Mouse (Mus musculus) forebrain, postnatal 0 days (tissue): ENCODE measurements around the gene Ptpn20. TPM values are rescaled to one million over a fixed set of nuclear protein-coding genes. Genes with fewer than 3 reads are reported as not detected.

Experiments
- ATAC-seq: fragments of 200-750 bp; cut with Nextera tagmentation; 2 replicates; pipeline ENCODE4 v1.8.0; 2017; ENCODE audit warnings: mild to moderate bottlenecking, moderate library complexity
- DNase-seq: peaks from one replicate; pipeline ENCODE4 v3.0.0-alpha.2; 2015
- H3K27ac ChIP-seq: fragments of 300-500 bp; sonication (generic); 2 replicates; pipeline ENCODE4 v1.5.1; 2014; ENCODE audit warnings: low read depth, mild to moderate bottlenecking, antibody characterized with exemption, low read length, moderate library complexity, mixed read lengths
- H3K27me3 ChIP-seq: fragments of 300-500 bp; sonication (generic); 2 replicates; pipeline ENCODE4 v1.6.1; 2014; ENCODE audit warnings: mild to moderate bottlenecking, low read length, mixed read lengths; ENCODE audit not compliant: insufficient read depth
- H3K36me3 ChIP-seq: fragments of 300-500 bp; sonication (generic); 2 replicates; pipeline ENCODE4 v1.6.1; 2014; ENCODE audit warnings: mild to moderate bottlenecking, moderate library complexity; ENCODE audit not compliant: insufficient read depth
- H3K4me1 ChIP-seq: fragments of 300-500 bp; sonication (generic); 2 replicates; pipeline ENCODE4 v1.6.1; 2014; ENCODE audit warnings: antibody characterized with exemption; ENCODE audit not compliant: insufficient read depth
- H3K4me2 ChIP-seq: fragments of 300-500 bp; sonication (generic); 2 replicates; pipeline ENCODE4 v1.6.1; 2014; ENCODE audit warnings: low read depth, mild to moderate bottlenecking, moderate library complexity
- H3K4me3 ChIP-seq: fragments of 300-500 bp; sonication (generic); 2 replicates; pipeline ENCODE4 v1.5.1; 2014; ENCODE audit warnings: low read depth, low read length, mixed read lengths
- H3K9ac ChIP-seq: fragments of 300-500 bp; sonication (generic); 2 replicates; pipeline ENCODE4 v1.6.1; 2014; ENCODE audit warnings: mild to moderate bottlenecking
- H3K9me3 ChIP-seq: fragments of 300-500 bp; sonication (generic); 2 replicates; pipeline ENCODE4 v1.6.1; 2016; ENCODE audit warnings: low read length
- CTCF ChIP-seq: sonication (generic); IDR thresholded peaks from 2 replicates; pipeline ENCODE4 v1.5.1; 2016; ENCODE audit warnings: antibody characterized with exemption, control low read depth, low read depth
- WGBS: fragments of 180-500 bp; shearing (Covaris S2); extraction: QIAGEN DNeasy Blood & Tissue Kit; methylation state at CpG from one replicate; pipeline ENCODE4 v1.1.7; 2014; 5-methylcytosine and 5-hydroxymethylcytosine counted together
- polyA plus RNA-seq: library from polyadenylated mRNA; unstranded; fragments of >200 nt; fragmentation: Nextera tagmentation; extraction: Ambion mirVana; gene quantifications from 2 replicates; pipeline ENCODE4 v1.2.1, GENCODE M21; 2015
- total RNA-seq: library from RNA; depleted of rRNA; stranded (reverse); fragments of >200 nt; gene quantifications from 2 replicates; pipeline ENCODE4 v1.2.3, GENCODE M21; 2014; rRNA removed

Gene Ptpn20
- total RNA-seq (0.33 and 0.92 TPM in 2 replicates), polyA plus RNA-seq (0.14 and 0.30 TPM in 2 replicates)

GRCm38 (mm10) chr14:33588951-33589350 lies at the start of gene Ptpn20:
Gene Ptpn20, plus strand, starts transcription at chr14:33589207.
- H3K27me3 ChIP-seq: no peaks in the 10 kb centered on the region
- TF ChIP-seq CTCF: peak; percentile 24; the same call in 1 of the 2 replicates
- DNase-seq (no peak), ATAC-seq (no peak)
- no peak within 1 kb of the TSS for H3K4me3 ChIP-seq
- no peak within 1 kb of the TSS for H3K9ac ChIP-seq
- no peaks in the 10 kb centered on the region for H3K36me3 ChIP-seq
- no peaks in the 10 kb centered on the region for H3K4me1 ChIP-seq
- H3K4me2 ChIP-seq: no peak within 1 kb of the TSS
- no peak within 1 kb of the TSS for H3K27ac ChIP-seq
- WGBS: 69% methylated on average over 14 of the region's 14 CpGs
- H3K9me3 ChIP-seq: no peaks in the 10 kb centered on the region

DNA sequence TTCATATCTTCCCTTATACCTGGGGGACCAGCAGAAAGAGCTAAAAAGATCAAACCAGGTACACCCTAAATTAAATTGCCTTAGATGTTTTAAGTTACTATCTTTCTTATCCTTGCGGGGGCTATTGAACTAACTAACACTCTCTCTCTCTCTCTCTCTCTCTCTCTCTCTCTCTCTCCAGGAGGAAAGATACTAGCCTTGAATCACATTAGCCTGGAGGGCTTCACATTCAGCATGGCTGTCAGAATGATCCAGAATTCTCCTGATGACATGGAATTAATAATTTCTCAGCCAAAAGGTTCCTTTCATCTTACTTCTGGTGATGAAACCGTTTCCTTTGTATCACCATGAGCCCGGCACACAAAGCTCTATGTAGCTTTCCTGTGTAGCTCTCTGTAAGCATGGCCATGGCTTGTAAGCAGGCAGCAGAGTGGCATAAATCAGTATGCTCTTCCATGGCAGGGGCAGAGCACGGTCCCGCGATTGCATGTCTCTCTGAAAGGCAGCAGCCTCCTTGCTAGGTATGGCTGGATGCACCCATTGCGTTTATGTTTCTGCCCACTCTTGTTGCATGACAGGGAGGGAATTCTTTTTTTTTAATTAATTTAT lies 49.3 kb upstream of the Ptpn20 start:
- H3K27ac ChIP-seq: no peak overlapping the region
- no peaks in the 10 kb centered on the region for H3K4me1 ChIP-seq
- no peak overlapping the region for H3K4me2 ChIP-seq
- H3K9me3 ChIP-seq: no peaks in the 10 kb centered on the region
- no peak for ATAC-seq
- no peak overlapping the region for H3K4me3 ChIP-seq
- WGBS: 86% methylated on average over 7 of the region's 7 CpGs
- no peak overlapping the region for H3K9ac ChIP-seq
- H3K27me3 ChIP-seq: no peaks in the 10 kb centered on the region
- DNase-seq: no peak
- H3K36me3 ChIP-seq: no peaks in the 10 kb centered on the region
- no peak for TF ChIP-seq CTCF

GRCm38 (mm10) chr14:33545565-33546143 lies 43.4 kb upstream of the Ptpn20 start:
- no peak overlapping the region for H3K4me2 ChIP-seq
- no peak overlapping the region for H3K9ac ChIP-seq
- 60% methylated on average over 8 of the region's 8 CpGs for WGBS
- TF ChIP-seq CTCF: no peak
- H3K4me1 ChIP-seq: peaks cover 4% of the 10 kb centered on the region; the same call in 1 of the 2 replicates
- H3K4me3 ChIP-seq: no peak overlapping the region
- H3K27ac ChIP-seq: peak overlapping the region; percentile 73
- no peaks in the 10 kb centered on the region for H3K36me3 ChIP-seq
- DNase-seq (peak; percentile 63), ATAC-seq (peak; percentile 74)
- no peaks in the 10 kb centered on the region for H3K9me3 ChIP-seq
- no peaks in the 10 kb centered on the region for H3K27me3 ChIP-seq

GRCm38 (mm10) chr14:33548650-33549049 lies 40.4 kb upstream of the Ptpn20 start:
- DNase-seq: no peak
- no peaks in the 10 kb centered on the region for H3K27me3 ChIP-seq
- H3K4me3 ChIP-seq: no peak overlapping the region
- TF ChIP-seq CTCF: no peak
- peaks cover 4% of the 10 kb centered on the region; the same call in 1 of the 2 replicates for H3K4me1 ChIP-seq
- H3K27ac ChIP-seq: no peak overlapping the region
- ATAC-seq: no peak
- WGBS: 63% methylated on average over 3 of the region's 3 CpGs
- H3K9me3 ChIP-seq: no peaks in the 10 kb centered on the region
- no peaks in the 10 kb centered on the region for H3K36me3 ChIP-seq
- H3K9ac ChIP-seq: no peak overlapping the region
- H3K4me2 ChIP-seq: no peak overlapping the region

DNA sequence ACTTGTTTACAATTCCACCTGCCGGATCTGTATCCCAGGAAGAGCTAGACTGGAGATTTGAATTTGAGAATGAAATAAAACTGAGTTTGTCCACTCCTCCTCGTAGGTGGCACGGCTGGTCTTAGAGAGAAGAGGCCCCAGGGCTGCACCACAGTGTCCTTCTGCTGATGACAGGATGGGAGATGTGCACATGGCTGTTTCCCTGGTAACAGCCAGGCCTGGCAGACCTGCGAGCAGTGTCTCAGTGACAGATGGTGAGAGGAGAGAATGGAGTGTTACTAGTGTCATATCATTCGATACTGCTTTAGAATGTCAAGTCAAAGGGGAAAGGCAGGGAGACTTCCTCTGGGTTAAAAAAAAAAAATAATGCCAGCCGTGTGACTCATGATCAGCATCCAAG lies 39.2 kb upstream of the Ptpn20 start:
- Histone ChIP-seq H3K9me3 (no peaks in the 10 kb centered on the region), H3K4me3 (no peak overlapping the region), H3K36me3 (no peaks in the 10 kb centered on the region), H3K27me3 (no peaks in the 10 kb centered on the region), H3K27ac (peak overlapping the region; percentile 50; the same call in 1 of the 2 replicates), H3K4me2 (no peak overlapping the region), H3K9ac (no peak overlapping the region), H3K4me1 (peaks cover 4% of the 10 kb centered on the region; the same call in 1 of the 2 replicates)
- 47% methylated on average over 6 of the region's 6 CpGs for WGBS
- ATAC-seq (peak; percentile 84), DNase-seq (peak; percentile 70)
- no peak for TF ChIP-seq CTCF

DNA sequence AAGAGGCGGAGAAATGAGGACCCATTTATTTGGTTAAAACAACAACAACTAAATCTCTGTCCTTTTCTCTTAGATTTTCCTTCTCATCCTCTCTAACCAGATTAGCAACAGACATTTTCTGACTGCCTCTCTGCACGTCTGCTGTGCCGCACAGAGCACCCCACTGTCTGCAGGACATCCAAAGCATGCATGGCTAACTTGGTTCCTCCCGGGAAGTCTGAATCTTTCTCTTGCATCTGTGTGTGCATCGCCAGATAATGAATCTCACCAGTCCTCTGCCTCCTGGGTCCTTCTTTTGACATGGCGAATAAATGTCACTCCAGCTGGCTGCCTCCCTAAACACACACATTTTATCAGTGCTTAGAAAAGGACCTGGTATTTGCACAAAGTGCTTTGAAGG lies 18.3 kb upstream of the Ptpn20 start:
- ATAC-seq (no peak), DNase-seq (no peak)
- H3K4me3 ChIP-seq: no peak overlapping the region
- WGBS: 20% methylated on average over 6 of the region's 6 CpGs
- H3K9ac ChIP-seq: no peak overlapping the region
- H3K4me2 ChIP-seq: no peak overlapping the region
- H3K4me1 ChIP-seq: no peaks in the 10 kb centered on the region
- 0 out of 2 replicates have a peak overlapping the region, but pooled peaks have one; percentile 4 for H3K27ac ChIP-seq
- no peaks in the 10 kb centered on the region for H3K9me3 ChIP-seq
- H3K36me3 ChIP-seq: no peaks in the 10 kb centered on the region
- H3K27me3 ChIP-seq: no peaks in the 10 kb centered on the region
- TF ChIP-seq CTCF: no peak

- TF ChIP-seq CTCF: no peak
- no peak overlapping the region for H3K4me3 ChIP-seq
- no peaks in the 10 kb centered on the region for H3K27me3 ChIP-seq
- H3K9ac ChIP-seq: no peak overlapping the region
- H3K9me3 ChIP-seq: no peaks in the 10 kb centered on the region
- ATAC-seq: peak; percentile 53; the same call in 1 of the 2 replicates
- no peaks in the 10 kb centered on the region for H3K4me1 ChIP-seq
- DNase-seq: no peak
- 66% methylated on average over 3 of the region's 3 CpGs for WGBS
- no peak overlapping the region for H3K27ac ChIP-seq
- H3K4me2 ChIP-seq: no peak overlapping the region
- no peaks in the 10 kb centered on the region for H3K36me3 ChIP-seq
Measured at GRCm38 (mm10) chr14:33573643-33574042, 15.4 kb upstream of the Ptpn20 start.
